Mouse (Mus musculus) megakaryocyte, adult 5-6 weeks (primary cell): ENCODE results near the gene Dpf3. TPM values are rescaled to one million over a fixed set of nuclear protein-coding genes. Genes with fewer than 3 reads are reported as not detected.

Source experiments
- ATAC-seq: 2 replicates; pipeline ENCODE4 v1.8.0; 2016; ENCODE audit warnings: mild to moderate bottlenecking, inconsistent platforms; ENCODE audit not compliant: poor library complexity, severe bottlenecking
- total RNA-seq, 2 experiments: library from RNA; stranded (forward) in 1 of 2; stranded (reverse) in 1 of 2; fragments of 153-499, 151-499 nt in 1 of 2; fragments of 221-1000, 200-1000 nt in 1 of 2; gene quantifications; 2 replicates each; pipeline versions ENCODE4 v1.2.3 to v1.2.4; 2015 to 2017

Gene Dpf3
- total RNA-seq, 2 experiments from 2014 or later = 0.36 to 1.6 TPM

GRCm38 (mm10) chr12:83302320-83303153, 185.0 kb downstream of the Dpf3 start:
- no peak for ATAC-seq

- no peak for ATAC-seq
These were observed 185.7 kb downstream of the Dpf3 start for GRCm38 (mm10) chr12:83301616-83302319.

GRCm38 (mm10) chr12:83298358-83298757, 189.2 kb downstream of the Dpf3 start:
- no peak for ATAC-seq

- no peak for ATAC-seq
These were observed 192.5 kb downstream of the Dpf3 start for GRCm38 (mm10) chr12:83295031-83295430.

- ATAC-seq = no peak
These were observed 195.6 kb downstream of the Dpf3 start for GRCm38 (mm10) chr12:83291915-83292314.

GRCm38 (mm10) chr12:83286496-83287492, 200.7 kb downstream of the Dpf3 start:
- ATAC-seq = no peak

GRCm38 (mm10) chr12:83283591-83284320, 203.8 kb downstream of the Dpf3 start:
- ATAC-seq = no peak

- no peak for ATAC-seq
These were observed 209.7 kb downstream of the Dpf3 start for GRCm38 (mm10) chr12:83277537-83278441.

GRCm38 (mm10) chr12:83271215-83271614, 216.3 kb downstream of the Dpf3 start:
- no peak for ATAC-seq

GRCm38 (mm10) chr12:83268504-83268922, 219.0 kb downstream of the Dpf3 start:
- no peak for ATAC-seq

GRCm38 (mm10) chr12:83260540-83260939, 227.0 kb downstream of the Dpf3 start:
- ATAC-seq = no peak

GRCm38 (mm10) chr12:83254399-83254798, 233.1 kb downstream of the Dpf3 start:
- no peak for ATAC-seq

GRCm38 (mm10) chr12:83249066-83249465, 238.4 kb downstream of the Dpf3 start:
- ATAC-seq = no peak

GRCm38 (mm10) chr12:83248636-83249035, 238.9 kb downstream of the Dpf3 start:
- no peak for ATAC-seq

- no peak for ATAC-seq
These were observed 239.8 kb downstream of the Dpf3 start for GRCm38 (mm10) chr12:83247669-83248068.

GRCm38 (mm10) chr12:83241022-83241421, 246.5 kb downstream of the Dpf3 start:
- ATAC-seq = no peak

GRCm38 (mm10) chr12:83240571-83240970, 246.9 kb downstream of the Dpf3 start:
- no peak for ATAC-seq

GRCm38 (mm10) chr12:83235781-83236180, 251.7 kb downstream of the Dpf3 start:
- ATAC-seq = no peak

GRCm38 (mm10) chr12:83234981-83235380, 252.5 kb downstream of the Dpf3 start:
- ATAC-seq = no peak
